Mouse (Mus musculus) spleen, adult 2 months (tissue): ENCODE measurements around the gene Rangap1.

Experiments used
- CTCF ChIP-seq: fragments of 200-500 bp; IDR thresholded peaks from 2 replicates; pipeline ENCODE4 v1.5.1; 2011; ENCODE audit warnings: mild to moderate bottlenecking, inconsistent platforms; ENCODE audit not compliant: insufficient read depth, insufficient read length, insufficient replicate concordance; ENCODE audit errors: extremely low read depth
- POLR2A ChIP-seq: fragments of 200-500 bp; IDR thresholded peaks from 2 replicates; pipeline ENCODE4 v1.6.1; 2011; ENCODE audit warnings: low read depth, low read length, inconsistent platforms

- no peak for TF ChIP-seq POLR2A
- TF ChIP-seq CTCF = no peak
These were observed 51.9 kb downstream of the Rangap1 start for GRCm38 (mm10) chr15:81693366-81693966.
